Mouse (Mus musculus): ENCODE results near the gene Them7. TPM values are rescaled to one million over a fixed set of nuclear protein-coding genes. Genes with fewer than 3 reads are reported as not detected.

The Them7 gene
- polyA plus RNA-seq, 1 experiment from 2014 or later = 0.16 TPM

GRCm38 (mm10) chr2:105416660-105417348 lies 192.7 kb downstream of the Them7 start:
- no peak overlapping the region for H3K4me2 ChIP-seq
- DNase-seq (ENCODE audit: low spot score, missing footprints) (peak; percentile 76), ATAC-seq (ENCODE audit: low FRiP score) (peak; percentile 76)
- WGBS = 47% methylated on average over 8 of the region's 8 CpGs
- no peak overlapping the region for H3K9ac ChIP-seq (ENCODE audit: low read length)
- no peak overlapping the region for H3K27ac ChIP-seq (ENCODE audit: low read depth, low read length)
- no peaks in the 10 kb centered on the region for H3K27me3 ChIP-seq (ENCODE audit: control insufficient read depth, insufficient read depth, low read length)
- no peak overlapping the region for H3K4me3 ChIP-seq (ENCODE audit: low read depth, low read length)
- H3K36me3 ChIP-seq (ENCODE audit: control insufficient read depth, insufficient read depth, low read length) = no peaks in the 10 kb centered on the region
- H3K9me3 ChIP-seq (ENCODE audit: control insufficient read depth, low read length) = no peaks in the 10 kb centered on the region
- no peaks in the 10 kb centered on the region; the same call in 1 of the 2 replicates for H3K4me1 ChIP-seq (ENCODE audit: control insufficient read depth, insufficient read depth, low read length)

- DNase-seq (ENCODE audit: low spot score, missing footprints) (no peak), ATAC-seq (ENCODE audit: low FRiP score) (no peak)
- H3K4me2 ChIP-seq = no peak overlapping the region
- no peaks in the 10 kb centered on the region for H3K36me3 ChIP-seq (ENCODE audit: control insufficient read depth, insufficient read depth, low read length)
- no peaks in the 10 kb centered on the region for H3K9me3 ChIP-seq (ENCODE audit: control insufficient read depth, low read length)
- H3K27me3 ChIP-seq (ENCODE audit: control insufficient read depth, insufficient read depth, low read length) = no peaks in the 10 kb centered on the region
- no peaks in the 10 kb centered on the region; the same call in 1 of the 2 replicates for H3K4me1 ChIP-seq (ENCODE audit: control insufficient read depth, insufficient read depth, low read length)
- no peak overlapping the region for H3K27ac ChIP-seq (ENCODE audit: low read depth, low read length)
- H3K9ac ChIP-seq (ENCODE audit: low read length) = no peak overlapping the region
- 90% methylated on average over 5 of the region's 5 CpGs for WGBS
- H3K4me3 ChIP-seq (ENCODE audit: low read depth, low read length) = no peak overlapping the region
Observed at GRCm38 (mm10) chr2:105417663-105418062, 193.5 kb downstream of the Them7 start.

GRCm38 (mm10) chr2:105418629-105419227 lies 194.6 kb downstream of the Them7 start:
- Histone ChIP-seq H3K4me3 (ENCODE audit: low read depth, low read length) (no peak overlapping the region), H3K4me1 (ENCODE audit: control insufficient read depth, insufficient read depth, low read length) (no peaks in the 10 kb centered on the region; the same call in 1 of the 2 replicates)
- WGBS = 90% methylated on average over 12 of the region's 12 CpGs

GRCm38 (mm10) chr2:105427447-105427846 lies 203.3 kb downstream of the Them7 start:
- no peak for ATAC-seq (ENCODE audit: low FRiP score)

More at GRCm38 (mm10) chr2:105418629-105419227, 194.6 kb downstream of the Them7 start:
- ATAC-seq (ENCODE audit: low FRiP score) = no peak
- no peaks in the 10 kb centered on the region for H3K27me3 ChIP-seq (ENCODE audit: control insufficient read depth, insufficient read depth, low read length)
- peak; percentile 65 for DNase-seq (ENCODE audit: low spot score, missing footprints)
- no peaks in the 10 kb centered on the region for H3K36me3 ChIP-seq (ENCODE audit: control insufficient read depth, insufficient read depth, low read length)
- no peak overlapping the region for H3K4me2 ChIP-seq
- no peaks in the 10 kb centered on the region for H3K9me3 ChIP-seq (ENCODE audit: control insufficient read depth, low read length)
- H3K27ac ChIP-seq (ENCODE audit: low read depth, low read length) = no peak overlapping the region
- H3K9ac ChIP-seq (ENCODE audit: low read length) = no peak overlapping the region

GRCm38 (mm10) chr2:105428029-105428428 lies 203.9 kb downstream of the Them7 start:
- no peaks in the 10 kb centered on the region for H3K9me3 ChIP-seq (ENCODE audit: control insufficient read depth, low read length)
- H3K36me3 ChIP-seq (ENCODE audit: control insufficient read depth, insufficient read depth, low read length) = no peaks in the 10 kb centered on the region
- H3K27ac ChIP-seq (ENCODE audit: low read depth, low read length) = no peak overlapping the region
- no peaks in the 10 kb centered on the region for H3K4me1 ChIP-seq (ENCODE audit: control insufficient read depth, insufficient read depth, low read length)
- DNase-seq (ENCODE audit: low spot score, missing footprints) = peak; percentile 96
- no peaks in the 10 kb centered on the region for H3K27me3 ChIP-seq (ENCODE audit: control insufficient read depth, insufficient read depth, low read length)
- no peak overlapping the region for H3K4me2 ChIP-seq
- WGBS = 5% methylated on average over 12 of the region's 12 CpGs
- H3K4me3 ChIP-seq (ENCODE audit: low read depth, low read length) = no peak overlapping the region
- peak; percentile 68; the same call in 1 of the 2 replicates for ATAC-seq (ENCODE audit: low FRiP score)
- H3K9ac ChIP-seq (ENCODE audit: low read length) = no peak overlapping the region

More at GRCm38 (mm10) chr2:105427447-105427846, 203.3 kb downstream of the Them7 start:
- Histone ChIP-seq H3K4me1 (ENCODE audit: control insufficient read depth, insufficient read depth, low read length) (no peaks in the 10 kb centered on the region), H3K4me3 (ENCODE audit: low read depth, low read length) (no peak overlapping the region), H3K9me3 (ENCODE audit: control insufficient read depth, low read length) (no peaks in the 10 kb centered on the region), H3K27ac (ENCODE audit: low read depth, low read length) (no peak overlapping the region), H3K27me3 (ENCODE audit: control insufficient read depth, insufficient read depth, low read length) (no peaks in the 10 kb centered on the region), H3K36me3 (ENCODE audit: control insufficient read depth, insufficient read depth, low read length) (no peaks in the 10 kb centered on the region), H3K4me2 (no peak overlapping the region), H3K9ac (ENCODE audit: low read length) (no peak overlapping the region)
- peak; percentile 69 for DNase-seq (ENCODE audit: low spot score, missing footprints)
- 79% methylated on average over 8 of the region's 8 CpGs for whole genome bisulfite sequencing

- Histone ChIP-seq H3K9ac (ENCODE audit: low read length) (no peak overlapping the region), H3K27ac (ENCODE audit: low read depth, low read length) (no peak overlapping the region), H3K27me3 (ENCODE audit: control insufficient read depth, insufficient read depth, low read length) (no peaks in the 10 kb centered on the region), H3K9me3 (ENCODE audit: control insufficient read depth, low read length) (no peaks in the 10 kb centered on the region), H3K4me1 (ENCODE audit: control insufficient read depth, insufficient read depth, low read length) (no peaks in the 10 kb centered on the region), H3K4me3 (ENCODE audit: low read depth, low read length) (no peak overlapping the region), H3K36me3 (ENCODE audit: control insufficient read depth, insufficient read depth, low read length) (no peaks in the 10 kb centered on the region), H3K4me2 (no peak overlapping the region)
- 24% methylated on average over 6 of the region's 6 CpGs for WGBS
- DNase-seq (ENCODE audit: low spot score, missing footprints) (no peak), ATAC-seq (ENCODE audit: low FRiP score) (no peak; the same call in 1 of the 2 replicates)
Observed at GRCm38 (mm10) chr2:105428467-105428866, 204.3 kb downstream of the Them7 start.

Other genes starting within 250 kb of the Them7 start
- gene Eif3m, start 207.2 kb upstream of the Them7 start, polyA plus RNA-seq (2014; fragmentation: Nextera tagmentation; extraction: Ambion mirVana) = 291 and 301 TPM in 2 replicates
- gene Gm11060, start 132.3 kb upstream of the Them7 start, polyA plus RNA-seq (2014; fragmentation: Nextera tagmentation; extraction: Ambion mirVana) = not detected in 2 replicates
- gene Wt1, start 97.8 kb upstream of the Them7 start, polyA plus RNA-seq (2014; fragmentation: Nextera tagmentation; extraction: Ambion mirVana) = 0.08 TPM in 2 replicates
- 98.4 and 100 TPM in 2 replicates for gene Rcn1, start 175.0 kb downstream of the Them7 start, polyA plus RNA-seq (2014; fragmentation: Nextera tagmentation; extraction: Ambion mirVana)

All from midbrain, embryonic 11.5 days (tissue).